Mouse (Mus musculus) lung, postnatal 0 days (tissue): Measurements from ENCODE around the gene Brd2. TPM values are rescaled to one million over a fixed set of nuclear protein-coding genes. Genes with fewer than 3 reads are reported as not detected.

ENCODE experiments used
- ATAC-seq: fragments of 200-750 bp; cut with Nextera tagmentation; 2 replicates; pipeline ENCODE4 v1.8.0; 2017; ENCODE audit warnings: moderate library complexity
- DNase-seq: peaks from one replicate; pipeline ENCODE4 v3.0.0-alpha.2; 2016; ENCODE audit warnings: low spot score
- H3K27ac ChIP-seq: fragments of 300-500 bp; sonication (generic); 2 replicates; pipeline ENCODE4 v1.5.1; 2014; ENCODE audit warnings: antibody characterized with exemption, mild to moderate bottlenecking, low read length, mixed read lengths
- H3K27me3 ChIP-seq: fragments of 300-500 bp; sonication (generic); replicated peaks from 2 replicates; pipeline ENCODE4 v1.6.1; 2014; ENCODE audit warnings: low read length, mixed read lengths; ENCODE audit not compliant: insufficient read depth
- H3K36me3 ChIP-seq: fragments of 300-500 bp; sonication (generic); 2 replicates; pipeline ENCODE4 v1.6.1; 2014; ENCODE audit warnings: low read length, mixed read lengths; ENCODE audit not compliant: insufficient read depth
- H3K4me1 ChIP-seq: fragments of 300-500 bp; sonication (generic); 2 replicates; pipeline ENCODE4 v1.6.1; 2014; ENCODE audit warnings: antibody characterized with exemption, low read depth, low read length, mixed read lengths; ENCODE audit not compliant: insufficient read depth
- H3K4me2 ChIP-seq: fragments of 300-500 bp; sonication (generic); replicated peaks from 2 replicates; pipeline ENCODE4 v1.6.1; 2014; ENCODE audit warnings: low read depth, mild to moderate bottlenecking, low read length, moderate library complexity, mixed read lengths
- H3K4me3 ChIP-seq: fragments of 300-500 bp; sonication (generic); 2 replicates; pipeline ENCODE4 v1.5.1; 2014; ENCODE audit warnings: low read depth, low read length
- H3K9ac ChIP-seq: fragments of 300-500 bp; sonication (generic); replicated peaks from 2 replicates; pipeline ENCODE4 v1.6.1; 2014; ENCODE audit warnings: low read depth, mild to moderate bottlenecking
- H3K9me3 ChIP-seq: fragments of 300-500 bp; sonication (generic); 2 replicates; pipeline ENCODE4 v1.6.1; 2016; ENCODE audit warnings: low read length, mixed read lengths
- CTCF ChIP-seq: IDR thresholded peaks from 2 replicates; pipeline ENCODE4 v1.5.1; 2016; ENCODE audit warnings: antibody characterized with exemption, mild to moderate bottlenecking
- EP300 ChIP-seq: IDR thresholded peaks from 2 replicates; pipeline ENCODE4 v1.6.1; 2016; ENCODE audit warnings: antibody characterized with exemption, mild to moderate bottlenecking, control low read depth
- WGBS: fragments of 180-500 bp; shearing (Covaris S2); extraction: QIAGEN DNeasy Blood & Tissue Kit; methylation state at CpG from one replicate; pipeline ENCODE4 v1.1.7; 2014; 5-methylcytosine and 5-hydroxymethylcytosine counted together
- polyA plus RNA-seq: library from polyadenylated mRNA; unstranded; fragments of >200 nt; fragmentation: Nextera tagmentation; extraction: Ambion mirVana; gene quantifications from 2 replicates; pipeline ENCODE4 v1.2.1, GENCODE M21; 2015

The Brd2 gene
- polyA plus RNA-seq, 1 experiment from 2014 or later: 80.2 TPM

GRCm38 (mm10) chr17:34123111-34123510, 677 bp upstream of the Brd2 start:
- H3K4me3 ChIP-seq: peak overlapping the region; percentile 92
- no peaks in the 10 kb centered on the region for H3K9me3 ChIP-seq
- peak overlapping the region; percentile 96 for H3K9ac ChIP-seq
- H3K4me2 ChIP-seq: peak overlapping the region; percentile 94
- TF ChIP-seq EP300 (no peak), CTCF (no peak)
- peaks cover 20% of the 10 kb centered on the region; the same call in 1 of the 2 replicates for H3K4me1 ChIP-seq
- WGBS: 1% methylated on average over 7 of the region's 7 CpGs
- ATAC-seq: no peak
- no peaks in the 10 kb centered on the region for H3K27me3 ChIP-seq
- H3K36me3 ChIP-seq: no peaks in the 10 kb centered on the region
- no peak for DNase-seq
- peak overlapping the region; percentile 100 for H3K27ac ChIP-seq

- Histone ChIP-seq H3K4me3 (peak overlapping the region; percentile 92), H3K9me3 (no peaks in the 10 kb centered on the region), H3K4me2 (peak overlapping the region; percentile 94), H3K4me1 (peaks cover 14% of the 10 kb centered on the region; the same call in 1 of the 2 replicates), H3K27me3 (no peaks in the 10 kb centered on the region), H3K9ac (peak overlapping the region; percentile 96), H3K36me3 (peaks cover 2% of the 10 kb centered on the region; the same call in 1 of the 2 replicates), H3K27ac (peak overlapping the region; percentile 100)
- no peak for TF ChIP-seq EP300
- no peak for TF ChIP-seq CTCF
- ATAC-seq (no peak), DNase-seq (peak; percentile 81)
- 0% methylated on average over 5 of the region's 10 CpGs for WGBS
These were observed 601 bp downstream of the Brd2 start for GRCm38 (mm10) chr17:34121879-34122187.

DNA sequence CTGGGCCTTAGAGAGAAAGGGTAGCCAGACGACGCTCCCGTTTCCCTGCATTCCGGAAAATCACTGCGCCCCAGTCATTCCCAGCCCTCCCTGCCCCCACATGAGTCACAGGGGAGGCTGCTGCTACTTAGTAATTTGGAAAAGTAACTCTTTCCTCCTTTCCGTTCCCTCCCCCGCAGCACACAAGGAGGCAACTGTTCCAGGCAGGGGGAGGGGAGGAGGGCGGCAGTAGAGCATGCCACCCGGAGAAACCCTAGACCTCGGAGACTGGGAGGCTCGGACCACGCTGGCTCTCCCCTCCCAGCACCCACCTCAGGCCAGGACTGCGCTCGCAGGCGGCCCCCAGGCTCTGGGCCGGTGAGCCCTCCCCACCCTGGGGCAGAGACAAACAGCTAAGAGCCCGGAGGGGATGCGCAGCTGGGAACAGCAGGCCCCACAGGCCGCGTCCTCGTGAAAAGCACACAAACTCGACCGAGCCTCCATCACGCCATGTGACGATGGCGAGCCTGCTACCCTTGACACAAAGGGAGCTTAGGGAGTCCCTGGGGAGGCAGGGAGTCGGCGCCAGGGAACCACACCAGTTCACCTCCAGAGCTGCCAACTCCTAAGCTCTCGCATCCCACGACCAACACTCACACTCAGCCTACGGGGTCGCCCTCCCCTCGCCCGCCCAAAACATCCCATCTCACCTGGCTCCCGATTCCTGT, 1.1 kb downstream of the Brd2 start:
- 1% methylated on average over 24 of the region's 35 CpGs for WGBS

GRCm38 (mm10) chr17:34120814-34121171, 1.6 kb downstream of the Brd2 start:
- Histone ChIP-seq H3K4me3 (peak overlapping the region; percentile 92), H3K4me1 (peaks cover 17% of the 10 kb centered on the region; the same call in 1 of the 2 replicates), H3K27ac (peak overlapping the region; percentile 100), H3K27me3 (no peaks in the 10 kb centered on the region), H3K9ac (peak overlapping the region; percentile 96), H3K36me3 (peaks cover 12% of the 10 kb centered on the region), H3K4me2 (peak overlapping the region; percentile 94), H3K9me3 (no peaks in the 10 kb centered on the region)
- WGBS: under 1% methylated on average over 29 of the region's 31 CpGs
- ATAC-seq (peak; percentile 34), DNase-seq (no peak)
- TF ChIP-seq EP300: no peak
- TF ChIP-seq CTCF: peak; percentile 52

More for the DNA sequence above, 1.1 kb downstream of the Brd2 start:
- Histone ChIP-seq H3K9ac (peak overlapping the region; percentile 96), H3K36me3 (peaks cover 7% of the 10 kb centered on the region), H3K27me3 (no peaks in the 10 kb centered on the region), H3K9me3 (no peaks in the 10 kb centered on the region), H3K27ac (peak overlapping the region; percentile 100), H3K4me2 (peak overlapping the region; percentile 94), H3K4me3 (peak overlapping the region; percentile 92), H3K4me1 (peaks cover 17% of the 10 kb centered on the region; the same call in 1 of the 2 replicates)
- TF ChIP-seq CTCF (no peak), EP300 (peak; percentile 69; the same call in 1 of the 2 replicates)
- ATAC-seq: peak; percentile 39
- DNase-seq: peak; percentile 98

DNA sequence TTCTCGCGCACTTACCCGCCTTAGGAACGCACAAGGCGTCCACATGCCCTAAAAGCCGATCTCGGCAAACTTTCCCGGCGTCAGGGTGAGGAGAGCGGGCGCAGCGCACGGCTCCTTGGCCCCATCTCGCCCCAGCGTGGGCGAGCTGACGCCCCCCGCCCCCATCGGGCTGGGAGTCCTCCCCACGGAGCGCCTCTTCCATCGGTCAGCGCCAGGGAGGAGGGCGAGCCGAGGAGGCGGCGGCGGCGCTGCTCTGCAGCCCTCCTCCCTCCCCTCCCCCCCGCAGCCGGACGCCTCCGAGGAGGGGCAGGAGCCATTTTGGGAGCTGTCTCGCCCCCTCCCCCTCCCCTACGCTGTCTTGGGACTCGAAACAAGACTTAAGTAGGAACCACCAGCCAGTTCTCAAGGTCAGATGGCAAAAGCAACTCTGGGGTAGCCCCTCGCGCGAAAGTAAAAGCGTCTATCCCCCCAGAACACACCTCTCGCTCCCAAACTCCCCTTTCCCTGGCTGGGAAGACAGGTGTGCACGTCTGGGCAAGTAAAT, 2.2 kb downstream of the Brd2 start:
- ATAC-seq (peak; percentile 34), DNase-seq (peak; percentile 93)
- Histone ChIP-seq H3K36me3 (peaks cover 18% of the 10 kb centered on the region), H3K4me2 (peak overlapping the region; percentile 94), H3K27ac (peak overlapping the region; percentile 100), H3K27me3 (no peaks in the 10 kb centered on the region), H3K9ac (peak overlapping the region; percentile 96), H3K4me1 (peaks cover 17% of the 10 kb centered on the region; the same call in 1 of the 2 replicates), H3K9me3 (no peaks in the 10 kb centered on the region), H3K4me3 (peak overlapping the region; percentile 92)
- TF ChIP-seq EP300 (no peak; the same call in 1 of the 2 replicates), CTCF (no peak)
- 0% methylated on average over 26 of the region's 42 CpGs for WGBS

DNA sequence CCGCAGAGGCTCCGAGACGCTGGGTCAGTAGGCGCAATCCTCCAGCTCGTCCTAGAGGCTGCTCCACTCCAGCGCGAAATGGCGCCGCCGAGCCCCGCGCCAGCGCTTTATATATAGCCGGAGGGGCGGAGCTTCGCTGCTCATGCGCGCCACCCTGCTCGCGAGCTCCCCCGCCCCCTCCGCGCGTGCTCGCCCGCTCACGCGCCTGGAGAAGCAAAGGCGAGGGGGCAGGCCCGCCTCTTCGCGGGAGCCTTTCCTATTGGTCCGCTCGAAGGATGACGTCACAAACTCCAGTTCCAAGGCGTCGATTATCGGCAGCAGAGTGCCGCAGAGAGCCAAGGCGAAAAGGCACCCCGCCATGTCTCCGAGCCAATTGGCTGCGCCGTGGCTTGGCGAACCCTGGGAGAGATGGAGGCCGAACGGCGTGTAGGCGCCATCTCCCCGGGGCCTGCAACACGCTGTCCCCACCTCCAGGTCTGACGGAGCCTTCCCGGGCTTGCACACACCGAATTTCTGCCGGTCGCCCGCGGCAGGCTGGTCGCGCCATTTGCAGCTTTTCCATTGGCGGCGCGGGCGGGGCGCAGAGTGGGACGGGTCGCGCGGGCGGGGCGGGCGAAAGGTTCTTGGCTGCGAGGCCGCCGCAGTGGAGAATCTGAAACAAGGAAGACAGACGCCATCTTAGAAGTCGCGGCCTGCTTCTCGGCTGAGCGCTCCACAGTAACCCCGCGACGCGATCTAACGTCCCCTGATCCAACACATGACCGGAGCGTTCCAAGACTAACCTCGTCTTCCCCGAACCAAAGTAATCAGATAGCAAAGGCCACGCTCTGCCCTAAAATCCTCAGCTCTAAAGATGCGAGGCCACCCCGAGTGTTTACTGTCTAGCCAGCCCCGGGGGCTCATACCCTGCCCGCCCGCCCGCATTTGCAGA, 2.9 kb downstream of the Brd2 start, which contains the start of gene H2-DMa:
TSS of gene H2-DMa (plus strand) at position 293 of the 931 bp plus-strand sequence.
- DNase-seq (peak; percentile 100), ATAC-seq (peak; percentile 73)
- Histone ChIP-seq H3K4me3 (peak within 1 kb of the TSS; percentile 92), H3K36me3 (peaks cover 25% of the 10 kb centered on the region), H3K27me3 (no peaks in the 10 kb centered on the region), H3K9me3 (no peaks in the 10 kb centered on the region), H3K27ac (peak within 1 kb of the TSS; percentile 100), H3K9ac (peak within 1 kb of the TSS; percentile 96), H3K4me1 (peaks cover 14% of the 10 kb centered on the region; the same call in 1 of the 2 replicates), H3K4me2 (peak within 1 kb of the TSS; percentile 94)
- TF ChIP-seq CTCF (peak; percentile 8; the same call in 1 of the 2 replicates), EP300 (no peak; the same call in 1 of the 2 replicates)
- 3% methylated on average over 84 of the region's 96 CpGs for WGBS
